ENCODE assay signal across 11 mouse cellular contexts in genomic region chr13:40649096-40650035, GRCm38 (mm10).
DNase-seq lines count a peak whose midpoint lies in the region; ATAC-seq lines count a peak whose summit lies in the region.
"Had no signal": no experiment of that assay in that cellular context is flagged by ENCODE, and none has a peak within 500 bp of the region (broad histone marks: within the 10 kb centered on the region; RNA-seq: fewer than 3 reads in every experiment).

No protein-coding gene starts in this region.

- WGBS in heart, embryonic 13.5 days: 48% methylated on average over 10 of the region's 10 CpGs
- WGBS in hindbrain, embryonic 11.5 days: 34% methylated on average over 10 of the region's 10 CpGs
- WGBS in midbrain, embryonic 14.5 days: 34% methylated on average over 10 of the region's 10 CpGs

- H3K4me3 ChIP-seq in heart, embryonic 13.5 days: no peak overlapping the region
- H3K4me3 ChIP-seq in hindbrain, embryonic 11.5 days (ENCODE audit: low read depth, low read length): no peak overlapping the region
- H3K4me3 ChIP-seq in midbrain, embryonic 14.5 days (replicated peaks; ENCODE audit: low read depth, low read length): no peak overlapping the region

- no peak for ATAC-seq in heart, embryonic 13.5 days (ENCODE audit: extremely low read depth, insufficient number of reproducible peaks, low FRiP score, low TSS enrichment)
- peak; percentile 81 for ATAC-seq in hindbrain, embryonic 11.5 days (ENCODE audit: low FRiP score)
- ATAC-seq in midbrain, embryonic 14.5 days (ENCODE audit: low FRiP score, low TSS enrichment): 0 out of 2 replicates have a peak, but pooled peaks have one; percentile 58
- ATAC-seq: liver, postnatal 0 days had no signal

- H3K27me3 ChIP-seq in heart, embryonic 13.5 days (replicated peaks): no peaks in the 10 kb centered on the region
- H3K27me3 ChIP-seq in hindbrain, embryonic 11.5 days (ENCODE audit: control insufficient read depth, insufficient read depth, low read length): no peaks in the 10 kb centered on the region
- 0 out of 2 replicates have a peak, but pooled peaks cover 2% of the 10 kb centered on the region for H3K27me3 ChIP-seq in midbrain, embryonic 14.5 days (ENCODE audit: control insufficient read depth, insufficient read depth, low read length)

- H3K9ac ChIP-seq in heart, embryonic 13.5 days: no peak overlapping the region
- no peak overlapping the region for H3K9ac ChIP-seq in hindbrain, embryonic 11.5 days (ENCODE audit: low read depth, low read length)
- peak overlapping the region; percentile 26; the same call in 1 of the 2 replicates for H3K9ac ChIP-seq in midbrain, embryonic 14.5 days (replicated peaks; ENCODE audit: low read length)
- H3K9ac ChIP-seq: liver, postnatal 0 days had no signal

- peaks cover 18% of the 10 kb centered on the region for H3K4me1 ChIP-seq in heart, embryonic 13.5 days
- no peaks in the 10 kb centered on the region for H3K4me1 ChIP-seq in hindbrain, embryonic 11.5 days (replicated peaks; ENCODE audit: control insufficient read depth, insufficient read depth, low read length)
- H3K4me1 ChIP-seq in midbrain, embryonic 14.5 days (ENCODE audit: control insufficient read depth, insufficient read depth, low read length): peaks cover 4% of the 10 kb centered on the region; the same call in 1 of the 2 replicates

- DNase-seq in heart, adult 8-10 months (ENCODE audit: low spot score): no peak
- peak; percentile 66 for DNase-seq in R1 (ENCODE audit: low read depth, low spot score)
- DNase-seq in hindbrain, embryonic 11.5 days (ENCODE audit: low spot score): peak; percentile 37
- peak; percentile 27 for DNase-seq in midbrain, embryonic 14.5 days
- no peak for DNase-seq in ovary, adult 18-20 months (ENCODE audit: low spot score)
- no peak for DNase-seq in layer of hippocampus, adult 8-10 months (ENCODE audit: low spot score in 2 of 2)
- no peak for DNase-seq in lung, postnatal 36 days
- DNase-seq: cerebellum, adult 2 months; kidney, postnatal 14 days; liver, postnatal 0 days had no signal

- H3K9me3 ChIP-seq in heart, embryonic 13.5 days: no peaks in the 10 kb centered on the region
- H3K9me3 ChIP-seq in hindbrain, embryonic 11.5 days (ENCODE audit: control insufficient read depth, low read length): no peaks in the 10 kb centered on the region
- no peaks in the 10 kb centered on the region for H3K9me3 ChIP-seq in midbrain, embryonic 14.5 days (ENCODE audit: control insufficient read depth, low read length)

- no peak overlapping the region for H3K27ac ChIP-seq in heart, embryonic 13.5 days (replicated peaks)
- H3K27ac ChIP-seq in hindbrain, embryonic 11.5 days (ENCODE audit: low read depth, low read length): no peak overlapping the region
- H3K27ac ChIP-seq in midbrain, embryonic 14.5 days (replicated peaks; ENCODE audit: low read depth, low read length): no peak overlapping the region; the same call in 1 of the 2 replicates

- no peaks in the 10 kb centered on the region for H3K36me3 ChIP-seq in heart, embryonic 13.5 days
- H3K36me3 ChIP-seq in hindbrain, embryonic 11.5 days (ENCODE audit: control insufficient read depth, insufficient read depth, low read length): no peaks in the 10 kb centered on the region
- H3K36me3 ChIP-seq in midbrain, embryonic 14.5 days (ENCODE audit: control insufficient read depth, insufficient read depth, low read length): no peaks in the 10 kb centered on the region

- 0 out of 2 replicates have a peak overlapping the region, but pooled peaks have one; percentile 7 for H3K4me2 ChIP-seq in heart, embryonic 13.5 days
- peak overlapping the region; percentile 33 for H3K4me2 ChIP-seq in hindbrain, embryonic 11.5 days (replicated peaks; ENCODE audit: low read depth, low read length)
- peak overlapping the region; percentile 35; the same call in 1 of the 2 replicates for H3K4me2 ChIP-seq in midbrain, embryonic 14.5 days (ENCODE audit: low read length)

Comparison
In these comparisons a context has a peak if more than half of its experiments do, and no peak if none do; other contexts are left out.
1. DNase-seq: peak in R1 (single experiment), hindbrain, embryonic 11.5 days (single experiment) and midbrain, embryonic 14.5 days (single experiment); none in heart, adult 8-10 months (single experiment), ovary, adult 18-20 months (single experiment), layer of hippocampus, adult 8-10 months (0 of 2) and lung, postnatal 36 days (single experiment).
2. Peak in every context shown above with its lines, with median percentiles within 50 percentile points of each other: H3K4me2 ChIP-seq.